Mouse (Mus musculus) small intestine, adult 2 months (tissue): ENCODE results near the gene Syce1. TPM values are rescaled to one million over a fixed set of nuclear protein-coding genes. Genes with fewer than 3 reads are reported as not detected.

Experiments used
- H3K27ac ChIP-seq: fragments of 200-500 bp; 2 replicates; pipeline ENCODE4 v1.5.1; 2012; ENCODE audit warnings: low read depth, low read length, control low read depth, inconsistent platforms; ENCODE audit not compliant: insufficient read depth
- H3K27me3 ChIP-seq: fragments of 200-500 bp; 2 replicates; pipeline ENCODE4 v1.6.1; 2012; ENCODE audit warnings: mild to moderate bottlenecking, moderate library complexity, low read length, inconsistent platforms; ENCODE audit not compliant: control insufficient read depth, insufficient read depth
- H3K36me3 ChIP-seq: fragments of 200-500 bp; 2 replicates; pipeline ENCODE4 v1.6.1; 2012; ENCODE audit warnings: mild to moderate bottlenecking, low read length, control low read depth, inconsistent platforms; ENCODE audit not compliant: control insufficient read depth, insufficient read depth
- H3K4me1 ChIP-seq: fragments of 200-500 bp; 2 replicates; pipeline ENCODE4 v1.6.1; 2012; ENCODE audit warnings: low read length, inconsistent platforms, mixed read lengths; ENCODE audit not compliant: control insufficient read depth, insufficient read depth, insufficient read length
- H3K4me3 ChIP-seq: fragments of 200-500 bp; 2 replicates; pipeline ENCODE4 v1.5.1; 2012; ENCODE audit warnings: low read depth, mild to moderate bottlenecking, control low read depth, inconsistent platforms, low read length, moderate library complexity
- CTCF ChIP-seq: fragments of 200-500 bp; IDR thresholded peaks from 2 replicates; pipeline ENCODE4 v1.5.1; 2012; ENCODE audit warnings: low read depth, mild to moderate bottlenecking, control low read depth, inconsistent platforms, low read length, moderate library complexity, mixed read lengths; ENCODE audit not compliant: insufficient replicate concordance, insufficient read length; ENCODE audit errors: extremely low read depth
- POLR2A ChIP-seq: fragments of 200-500 bp; IDR thresholded peaks from 2 replicates; pipeline ENCODE4 v1.6.1; 2012; ENCODE audit warnings: low read depth, mild to moderate bottlenecking, control low read depth, inconsistent platforms, low read length, moderate library complexity
- WGBS: fragments of 180-500 bp; shearing (Covaris S2); methylation state at CpG from one replicate; pipeline ENCODE4 v1.1.7; 2018; 5-methylcytosine and 5-hydroxymethylcytosine counted together
- polyA plus RNA-seq: library from polyadenylated mRNA; depleted of rRNA; stranded (reverse); fragments of >200 nt; gene quantifications from 2 replicates; pipeline ENCODE4 v1.2.3, GENCODE M21; 2012

Gene Syce1
- polyA plus RNA-seq, 1 experiment, result not detected

GRCm38 (mm10) chr7:140805704-140806103, 18.1 kb upstream of the Syce1 start:
- Histone ChIP-seq H3K27ac (no peak overlapping the region), H3K4me3 (no peak overlapping the region), H3K36me3 (no peaks in the 10 kb centered on the region), H3K4me1 (no peaks in the 10 kb centered on the region), H3K27me3 (no peaks in the 10 kb centered on the region)
- WGBS, result 3% methylated on average over 1 of the region's 1 CpGs
- TF ChIP-seq CTCF (peak; percentile 60; the same call in 1 of the 2 replicates), POLR2A (no peak)

GRCm38 (mm10) chr7:140802629-140803028, 15.0 kb upstream of the Syce1 start:
- TF ChIP-seq CTCF, result no peak
- Histone ChIP-seq H3K4me1 (no peaks in the 10 kb centered on the region), H3K36me3 (no peaks in the 10 kb centered on the region), H3K4me3 (no peak overlapping the region), H3K27ac (no peak overlapping the region), H3K27me3 (no peaks in the 10 kb centered on the region; the same call in 1 of the 2 replicates)
- WGBS, result 65% methylated on average over 6 of the region's 6 CpGs

- Histone ChIP-seq H3K27me3 (no peaks in the 10 kb centered on the region; the same call in 1 of the 2 replicates), H3K36me3 (no peaks in the 10 kb centered on the region), H3K27ac (no peak overlapping the region), H3K4me1 (no peaks in the 10 kb centered on the region), H3K4me3 (no peak overlapping the region)
- WGBS, result 69% methylated on average over 2 of the region's 2 CpGs
- TF ChIP-seq CTCF (no peak), POLR2A (no peak)
Measured at GRCm38 (mm10) chr7:140798212-140798611, 10.6 kb upstream of the Syce1 start.

GRCm38 (mm10) chr7:140797619-140798018, 10.0 kb upstream of the Syce1 start:
- H3K4me3 ChIP-seq, result no peak overlapping the region
- TF ChIP-seq CTCF (no peak), POLR2A (no peak)
- WGBS, result 68% methylated on average over 3 of the region's 3 CpGs
- H3K27me3 ChIP-seq, result no peaks in the 10 kb centered on the region; the same call in 1 of the 2 replicates
- H3K36me3 ChIP-seq, result no peaks in the 10 kb centered on the region
- H3K4me1 ChIP-seq, result no peaks in the 10 kb centered on the region
- no peak overlapping the region for H3K27ac ChIP-seq

- WGBS, result 43% methylated on average over 4 of the region's 4 CpGs
- H3K27me3 ChIP-seq, result no peaks in the 10 kb centered on the region
- no peak overlapping the region for H3K27ac ChIP-seq
- no peaks in the 10 kb centered on the region for H3K36me3 ChIP-seq
- no peak overlapping the region for H3K4me3 ChIP-seq
- TF ChIP-seq POLR2A (no peak), CTCF (no peak)
- H3K4me1 ChIP-seq, result no peaks in the 10 kb centered on the region
Measured at GRCm38 (mm10) chr7:140793541-140793940, 5.9 kb upstream of the Syce1 start.

GRCm38 (mm10) chr7:140788053-140788435, 392 bp upstream of the Syce1 start:
- H3K27me3 ChIP-seq, result no peaks in the 10 kb centered on the region
- TF ChIP-seq POLR2A (no peak), CTCF (no peak)
- 82% methylated on average over 7 of the region's 7 CpGs for WGBS
- H3K36me3 ChIP-seq, result no peaks in the 10 kb centered on the region
- H3K4me3 ChIP-seq, result no peak overlapping the region
- no peaks in the 10 kb centered on the region for H3K4me1 ChIP-seq
- H3K27ac ChIP-seq, result no peak overlapping the region

- H3K4me1 ChIP-seq, result no peaks in the 10 kb centered on the region
- H3K27ac ChIP-seq, result no peak overlapping the region
- 69% methylated on average over 4 of the region's 4 CpGs for WGBS
- TF ChIP-seq POLR2A (no peak), CTCF (no peak)
- H3K36me3 ChIP-seq, result no peaks in the 10 kb centered on the region
- no peaks in the 10 kb centered on the region for H3K27me3 ChIP-seq
- H3K4me3 ChIP-seq, result no peak overlapping the region
Measured at GRCm38 (mm10) chr7:140780548-140780947, 7.1 kb downstream of the Syce1 start.
